Mouse (Mus musculus): ENCODE results near the gene Zfp981.
"Not testable (repeated sequence)": the region's sequence is repeated elsewhere in the genome, so short reads cannot be mapped to it uniquely, and the experiment has no call there.

The Zfp981 gene

GRCm38 (mm10) chr4:146501727-146502126 lies at the start of gene Zfp981:
Zfp981 (plus strand) TSS chr4:146502027.
- DNase-seq (ENCODE audit: inconsistent age in 2 of 2, low spot score in 1 of 2), result not testable (repeated sequence)

- peak in 1 of 2 experiments; percentile 33 for DNase-seq (ENCODE audit: inconsistent age in 2 of 2, low spot score in 1 of 2)
These were observed 49.3 kb upstream of the Zfp981 start for GRCm38 (mm10) chr4:146452576-146452975.

GRCm38 (mm10) chr4:146454170-146454569 lies 47.7 kb upstream of the Zfp981 start:
- peak in 1 of 2 experiments; percentile 25 for DNase-seq (ENCODE audit: inconsistent age in 2 of 2, low spot score in 1 of 2)

GRCm38 (mm10) chr4:146454896-146455295 lies 46.9 kb upstream of the Zfp981 start:
- peak in 1 of 2 experiments; percentile 24 for DNase-seq (ENCODE audit: inconsistent age in 2 of 2, low spot score in 1 of 2)

- DNase-seq (ENCODE audit: inconsistent age in 2 of 2, low spot score in 1 of 2), result peak in 1 of 2 experiments; percentile 24
These were observed 46.5 kb upstream of the Zfp981 start for GRCm38 (mm10) chr4:146455321-146455721.

- peak in 1 of 2 experiments; percentile 34 for DNase-seq (ENCODE audit: inconsistent age in 2 of 2, low spot score in 1 of 2)
These were observed 45.6 kb upstream of the Zfp981 start for GRCm38 (mm10) chr4:146456061-146456726.

- no peak for DNase-seq (ENCODE audit: inconsistent age in 2 of 2, low spot score in 1 of 2)
These were observed 44.7 kb upstream of the Zfp981 start for GRCm38 (mm10) chr4:146457126-146457525.

GRCm38 (mm10) chr4:146457720-146458119 lies 44.1 kb upstream of the Zfp981 start:
- peak in 1 of 2 experiments; percentile 28 for DNase-seq (ENCODE audit: inconsistent age in 2 of 2, low spot score in 1 of 2)

- not testable (repeated sequence) for DNase-seq (ENCODE audit: inconsistent age in 2 of 2, low spot score in 1 of 2)
These were observed 42.0 kb upstream of the Zfp981 start for GRCm38 (mm10) chr4:146459822-146460221.

- DNase-seq (ENCODE audit: inconsistent age in 2 of 2, low spot score in 1 of 2), result peak in 1 of 2 experiments; percentile 18
These were observed 41.1 kb upstream of the Zfp981 start for GRCm38 (mm10) chr4:146460685-146461084.

- peak in 1 of 2 experiments; percentile 17 for DNase-seq (ENCODE audit: inconsistent age in 2 of 2, low spot score in 1 of 2)
These were observed 38.0 kb upstream of the Zfp981 start for GRCm38 (mm10) chr4:146463649-146464351.

- not testable (repeated sequence) for DNase-seq (ENCODE audit: inconsistent age in 2 of 2, low spot score in 1 of 2)
These were observed 31.8 kb upstream of the Zfp981 start for GRCm38 (mm10) chr4:146469984-146470383.

- not testable (repeated sequence) for DNase-seq (ENCODE audit: inconsistent age in 2 of 2, low spot score in 1 of 2)
These were observed 27.6 kb upstream of the Zfp981 start for GRCm38 (mm10) chr4:146474181-146474580.

GRCm38 (mm10) chr4:146474716-146475676 lies 26.8 kb upstream of the Zfp981 start:
- DNase-seq (ENCODE audit: inconsistent age in 2 of 2, low spot score in 1 of 2), result not testable (repeated sequence)

- not testable (repeated sequence) for DNase-seq (ENCODE audit: inconsistent age in 2 of 2, low spot score in 1 of 2)
These were observed 25.6 kb upstream of the Zfp981 start for GRCm38 (mm10) chr4:146476260-146476659.

GRCm38 (mm10) chr4:146476959-146477358 lies 24.9 kb upstream of the Zfp981 start:
- not testable (repeated sequence) for DNase-seq (ENCODE audit: inconsistent age in 2 of 2, low spot score in 1 of 2)

GRCm38 (mm10) chr4:146480376-146481096 lies 21.3 kb upstream of the Zfp981 start:
- not testable (repeated sequence) for DNase-seq (ENCODE audit: inconsistent age in 2 of 2, low spot score in 1 of 2)

GRCm38 (mm10) chr4:146482546-146482945 lies 19.3 kb upstream of the Zfp981 start:
- DNase-seq (ENCODE audit: inconsistent age in 2 of 2, low spot score in 1 of 2), result not testable (repeated sequence)

- peak in 1 of 2 experiments; percentile 38 for DNase-seq (ENCODE audit: inconsistent age in 2 of 2, low spot score in 1 of 2)
These were observed 18.1 kb upstream of the Zfp981 start for GRCm38 (mm10) chr4:146483571-146484280.

GRCm38 (mm10) chr4:146484676-146485075 lies 17.2 kb upstream of the Zfp981 start:
- peak in 1 of 2 experiments; percentile 16 for DNase-seq (ENCODE audit: inconsistent age in 2 of 2, low spot score in 1 of 2)
